Mouse (Mus musculus): ENCODE results near the gene Ldha. TPM values are rescaled to one million over a fixed set of nuclear protein-coding genes. Genes with fewer than 3 reads are reported as not detected.
"Not testable (repeated sequence)": the region's sequence is repeated elsewhere in the genome, so short reads cannot be mapped to it uniquely, and the experiment has no call there.

Ldha gene
- polyA plus RNA-seq, 1 experiment = 371 TPM

GRCm38 (mm10) chr7:46860996-46861395 is 19.7 kb downstream of the Ldha start, which contains the start of gene Ldhc:
TSS of gene Ldhc (plus strand) at chr7:46861203.
- 37% methylated on average over 10 of the region's 10 CpGs for WGBS
- Histone ChIP-seq H3K4me1 (ENCODE audit: control insufficient read depth, insufficient read depth, low read length) (no peaks in the 10 kb centered on the region), H3K4me3 (replicated peaks; ENCODE audit: extremely low read depth, low read depth, low read length) (no peak within 1 kb of the TSS)
- DNase-seq = no peak
- TF ChIP-seq POLR2A (IDR thresholded peaks at IDR 0.05; ENCODE audit: borderline replicate concordance, extremely low read depth, low read depth, low read length) (no peak), CTCF (IDR thresholded peaks at IDR 0.05; ENCODE audit: insufficient read depth, low read length) (no peak)

GRCm38 (mm10) chr7:46871988-46872387 is 30.7 kb downstream of the Ldha start:
- no peak for DNase-seq
- Histone ChIP-seq H3K4me3 (replicated peaks; ENCODE audit: extremely low read depth, low read depth, low read length) (no peak overlapping the region), H3K4me1 (ENCODE audit: control insufficient read depth, insufficient read depth, low read length) (no peaks in the 10 kb centered on the region)
- TF ChIP-seq CTCF (IDR thresholded peaks at IDR 0.05; ENCODE audit: insufficient read depth, low read length) (no peak), POLR2A (IDR thresholded peaks at IDR 0.05; ENCODE audit: borderline replicate concordance, extremely low read depth, low read depth, low read length) (no peak)
- 54% methylated on average over 4 of the region's 4 CpGs for WGBS

- H3K4me1 ChIP-seq (ENCODE audit: control insufficient read depth, insufficient read depth, low read length) = no peaks in the 10 kb centered on the region
- DNase-seq = no peak
- TF ChIP-seq POLR2A (IDR thresholded peaks at IDR 0.05; ENCODE audit: borderline replicate concordance, extremely low read depth, low read depth, low read length) (no peak), CTCF (IDR thresholded peaks at IDR 0.05; ENCODE audit: insufficient read depth, low read length) (no peak)
- 59% methylated on average over 4 of the region's 4 CpGs for WGBS
- H3K4me3 ChIP-seq (replicated peaks; ENCODE audit: extremely low read depth, low read depth, low read length) = no peak overlapping the region
These were observed 35.6 kb downstream of the Ldha start for GRCm38 (mm10) chr7:46876841-46877240.

- H3K4me1 ChIP-seq (ENCODE audit: control insufficient read depth, insufficient read depth, low read length) = no peaks in the 10 kb centered on the region
- no peak for TF ChIP-seq CTCF (IDR thresholded peaks at IDR 0.05; ENCODE audit: insufficient read depth, low read length)
- TF ChIP-seq POLR2A (IDR thresholded peaks at IDR 0.05; ENCODE audit: borderline replicate concordance, extremely low read depth, low read depth, low read length) = no peak
- 72% methylated on average over 6 of the region's 6 CpGs for WGBS
- DNase-seq = no peak
- H3K4me3 ChIP-seq (replicated peaks; ENCODE audit: extremely low read depth, low read depth, low read length) = no peak overlapping the region
These were observed 36.0 kb downstream of the Ldha start for GRCm38 (mm10) chr7:46877255-46877654.

GRCm38 (mm10) chr7:46879851-46880250 is 38.6 kb downstream of the Ldha start:
- Histone ChIP-seq H3K4me1 (ENCODE audit: control insufficient read depth, insufficient read depth, low read length) (no peaks in the 10 kb centered on the region), H3K4me3 (replicated peaks; ENCODE audit: extremely low read depth, low read depth, low read length) (no peak overlapping the region)
- TF ChIP-seq POLR2A (IDR thresholded peaks at IDR 0.05; ENCODE audit: borderline replicate concordance, extremely low read depth, low read depth, low read length) = no peak
- TF ChIP-seq CTCF (IDR thresholded peaks at IDR 0.05; ENCODE audit: insufficient read depth, low read length) = no peak
- WGBS = 90% methylated on average over 5 of the region's 5 CpGs
- DNase-seq = no peak

GRCm38 (mm10) chr7:46880992-46881391 is 39.7 kb downstream of the Ldha start:
- no peak for DNase-seq
- H3K4me1 ChIP-seq (ENCODE audit: control insufficient read depth, insufficient read depth, low read length) = no peaks in the 10 kb centered on the region
- no peak overlapping the region for H3K4me3 ChIP-seq (replicated peaks; ENCODE audit: extremely low read depth, low read depth, low read length)
- TF ChIP-seq CTCF (IDR thresholded peaks at IDR 0.05; ENCODE audit: insufficient read depth, low read length) (no peak), POLR2A (IDR thresholded peaks at IDR 0.05; ENCODE audit: borderline replicate concordance, extremely low read depth, low read depth, low read length) (no peak)
- WGBS = 59% methylated on average over 2 of the region's 2 CpGs

- not testable (repeated sequence) for H3K4me3 ChIP-seq (replicated peaks; ENCODE audit: extremely low read depth, low read depth, low read length); DNase-seq; H3K4me1 ChIP-seq (ENCODE audit: control insufficient read depth, insufficient read depth, low read length)
- 76% methylated on average over 8 of the region's 8 CpGs for WGBS
These were observed 40.7 kb downstream of the Ldha start for GRCm38 (mm10) chr7:46881941-46882340.

GRCm38 (mm10) chr7:46883304-46883703 is 42.0 kb downstream of the Ldha start:
- TF ChIP-seq CTCF (IDR thresholded peaks at IDR 0.05; ENCODE audit: insufficient read depth, low read length) = no peak
- no peak for TF ChIP-seq POLR2A (IDR thresholded peaks at IDR 0.05; ENCODE audit: borderline replicate concordance, extremely low read depth, low read depth, low read length)
- 83% methylated on average over 3 of the region's 3 CpGs for WGBS

GRCm38 (mm10) chr7:46895511-46895910 is 54.2 kb downstream of the Ldha start:
- Histone ChIP-seq H3K4me1 (ENCODE audit: control insufficient read depth, insufficient read depth, low read length) (no peaks in the 10 kb centered on the region), H3K4me3 (replicated peaks; ENCODE audit: extremely low read depth, low read depth, low read length) (no peak overlapping the region)
- no peak for DNase-seq
- TF ChIP-seq POLR2A (IDR thresholded peaks at IDR 0.05; ENCODE audit: borderline replicate concordance, extremely low read depth, low read depth, low read length) (no peak), CTCF (IDR thresholded peaks at IDR 0.05; ENCODE audit: insufficient read depth, low read length) (no peak)
- 74% methylated on average over 3 of the region's 3 CpGs for WGBS

More at GRCm38 (mm10) chr7:46883304-46883703, 42.0 kb downstream of the Ldha start:
- H3K4me3 ChIP-seq (replicated peaks; ENCODE audit: extremely low read depth, low read depth, low read length) = no peak overlapping the region
- H3K4me1 ChIP-seq (ENCODE audit: control insufficient read depth, insufficient read depth, low read length) = no peaks in the 10 kb centered on the region
- DNase-seq = no peak

GRCm38 (mm10) chr7:46899343-46899742 is 58.1 kb downstream of the Ldha start:
- DNase-seq = no peak
- 71% methylated on average over 3 of the region's 3 CpGs for WGBS
- TF ChIP-seq CTCF (IDR thresholded peaks at IDR 0.05; ENCODE audit: insufficient read depth, low read length) (no peak), POLR2A (IDR thresholded peaks at IDR 0.05; ENCODE audit: borderline replicate concordance, extremely low read depth, low read depth, low read length) (no peak)
- H3K4me1 ChIP-seq (ENCODE audit: control insufficient read depth, insufficient read depth, low read length) = no peaks in the 10 kb centered on the region
- no peak overlapping the region for H3K4me3 ChIP-seq (replicated peaks; ENCODE audit: extremely low read depth, low read depth, low read length)

Other genes with a start within 250 kb of the Ldha start
- gene Sergef, start 201.7 kb upstream of the Ldha start, polyA plus RNA-seq (2012; rRNA removed) = 7.2 and 9.5 TPM in 2 replicates
- gene Tph1, start 168.9 kb upstream of the Ldha start, polyA plus RNA-seq (2012; rRNA removed) = 0.09 TPM in 1 of 2 replicates, not detected in the other
- gene Saal1, start 130.8 kb upstream of the Ldha start, polyA plus RNA-seq (2012; rRNA removed) = 4.5 and 4.9 TPM in 2 replicates
- 0.97 and 1.4 TPM in 2 replicates for gene Saa3, start 125.8 kb upstream of the Ldha start, polyA plus RNA-seq (2012; rRNA removed)
- 0.05 and 0.07 TPM in 2 replicates for gene Saa4, start 108.9 kb upstream of the Ldha start, polyA plus RNA-seq (2012; rRNA removed)
- gene Saa1, start 98.5 kb upstream of the Ldha start, polyA plus RNA-seq (2012; rRNA removed) = 2.4 TPM in 1 of 2 replicates, not detected in the other
- gene Saa2, start 89.7 kb upstream of the Ldha start, polyA plus RNA-seq (2012; rRNA removed) = not detected in 2 replicates
- gene Hps5, start 45.4 kb upstream of the Ldha start, polyA plus RNA-seq (2012; rRNA removed) = 12.3 and 15.4 TPM in 2 replicates
- gene Gtf2h1, start 45.4 kb upstream of the Ldha start, polyA plus RNA-seq (2012; rRNA removed) = 6.7 and 7.4 TPM in 2 replicates
- gene Ldhc, start 19.7 kb downstream of the Ldha start, polyA plus RNA-seq (2012; rRNA removed) = not detected in 2 replicates
- 57.3 and 75.1 TPM in 2 replicates for gene Tsg101, start 78.5 kb downstream of the Ldha start, polyA plus RNA-seq (2012; rRNA removed)
- 1.9 and 3.9 TPM in 2 replicates for gene Uevld, start 117.1 kb downstream of the Ldha start, polyA plus RNA-seq (2012; rRNA removed)
- gene Gm9999, start 142.1 kb downstream of the Ldha start, polyA plus RNA-seq (2012; rRNA removed) = not detected in 2 replicates
- gene Spty2d1, start 166.9 kb downstream of the Ldha start, polyA plus RNA-seq (2012; rRNA removed) = 5.2 and 5.6 TPM in 2 replicates
- gene Tmem86a, start 209.1 kb downstream of the Ldha start, polyA plus RNA-seq (2012; rRNA removed) = 28.2 and 32.8 TPM in 2 replicates

Measured in lung, adult 2 months (tissue).